Mouse (Mus musculus) CD8-positive naive resting alpha-beta T cell, adult 57 days (primary cell): ENCODE results near the gene Setd5. TPM values are rescaled to one million over a fixed set of nuclear protein-coding genes. Genes with fewer than 3 reads are reported as not detected.

ENCODE experiments used
- total RNA-seq: library from RNA; stranded (reverse); gene quantifications from one replicate; pipeline ENCODE4 v1.2.4, GENCODE M21; 2023

The Setd5 gene
- total RNA-seq, result 106 TPM

GRCm38 (mm10) chr6:113076686-113077516, at the start of gene Setd5:
Setd5 (plus strand) TSS chr6:113077365.

GRCm38 (mm10) chr6:113046041-113046975, 30.9 kb upstream of the Setd5 start, which contains the start of gene Thumpd3:
Thumpd3 (plus strand) TSS chr6:113046225.

GRCm38 (mm10) chr6:113194841-113195595, 117.9 kb downstream of the Setd5 start, which contains the start of gene Lhfpl4:
Lhfpl4 (minus strand) TSS chr6:113195384.

Other genes with a start within 250 kb of the Setd5 start
- 2.6 TPM for gene Srgap3, start 130.1 kb upstream of the Setd5 start, total RNA-seq
- gene Thumpd3, start 31.1 kb upstream of the Setd5 start, total RNA-seq, result 46.1 TPM
- gene Lhfpl4, start 118.0 kb downstream of the Setd5 start, total RNA-seq, result 1.2 TPM
- 35.7 TPM for gene Mtmr14, start 160.5 kb downstream of the Setd5 start, total RNA-seq
- gene Cpne9, start 204.9 kb downstream of the Setd5 start, total RNA-seq, result 2.1 TPM
- 60.7 TPM for gene Brpf1, start 229.8 kb downstream of the Setd5 start, total RNA-seq
- 12.5 TPM for gene Ogg1, start 249.6 kb downstream of the Setd5 start, total RNA-seq